Mouse (Mus musculus): ENCODE measurements around the gene Ddit4l. TPM values are rescaled to one million over a fixed set of nuclear protein-coding genes. Genes with fewer than 3 reads are reported as not detected.

Gene Ddit4l
- polyA plus RNA-seq (2012; rRNA removed) = 0.56 and 1.1 TPM in 2 replicates

DNA sequence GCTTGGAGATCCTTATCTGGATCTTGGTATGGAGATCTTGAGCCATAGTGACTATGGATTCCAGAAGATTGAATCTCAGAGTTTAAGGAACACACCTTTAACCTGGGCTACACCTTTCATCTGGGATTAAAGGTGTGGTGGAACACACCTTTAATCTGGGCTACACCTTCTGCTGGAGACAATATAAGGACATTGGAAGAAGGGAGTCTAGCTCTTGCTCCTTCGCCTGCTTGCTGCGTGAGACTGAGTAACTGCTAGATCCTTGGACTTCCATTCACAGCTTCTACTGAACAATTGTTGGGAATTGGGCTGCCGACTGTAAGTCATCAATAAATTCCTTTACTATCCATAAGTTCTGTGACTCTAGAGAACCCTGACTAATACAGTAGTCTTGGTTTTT lies at the start of gene Ddit4l:
Gene Ddit4l, plus strand, starts transcription at position 301 of the 400 bp plus-strand sequence.

GRCm38 (mm10) chr3:137671224-137671623 lies 49.8 kb downstream of the Ddit4l start, which contains the start of gene Gm21962:
Gene Gm21962, plus strand, starts transcription at chr3:137671524.

Other genes starting within 250 kb of the Ddit4l start
- not detected in 2 replicates for gene Gm21962, start 49.9 kb downstream of the Ddit4l start, polyA plus RNA-seq (2012; rRNA removed)
- gene H2afz, start 242.9 kb downstream of the Ddit4l start, polyA plus RNA-seq (2012; rRNA removed) = 430 and 458 TPM in 2 replicates
- 1.6 and 1.8 TPM in 2 replicates for gene Dnajb14, start 246.1 kb downstream of the Ddit4l start, polyA plus RNA-seq (2012; rRNA removed)